Mouse (Mus musculus) heart, postnatal 10 days (tissue): Measurements from ENCODE around the gene Ipo7. TPM values are rescaled to one million over a fixed set of nuclear protein-coding genes. Genes with fewer than 3 reads are reported as not detected.
"Not testable (repeated sequence)": the region's sequence is repeated elsewhere in the genome, so short reads cannot be mapped to it uniquely, and the experiment has no call there.

Experiments used
- DNase-seq, 2 experiments: peaks; one replicate each; pipeline ENCODE4 v3.0.0; 2021
- intact Hi-C: fragments of 180-260 bp; cut with DNase I; formaldehyde crosslinking; loops from one replicate; pipeline ENCODE4 v1.15.1; 2025
- total RNA-seq, 2 experiments: library from RNA; stranded (reverse); gene quantifications; 2 replicates each; pipeline ENCODE4 v1.2.3; 2021

The Ipo7 gene
- total RNA-seq, 2 experiments from 2014 or later, result 89.1 to 98.3 TPM

GRCm38 (mm10) chr7:110014272-110014671, 3.8 kb upstream of the Ipo7 start:
- intact Hi-C loops, result no loop called here
- DNase-seq, result no peak

DNA sequence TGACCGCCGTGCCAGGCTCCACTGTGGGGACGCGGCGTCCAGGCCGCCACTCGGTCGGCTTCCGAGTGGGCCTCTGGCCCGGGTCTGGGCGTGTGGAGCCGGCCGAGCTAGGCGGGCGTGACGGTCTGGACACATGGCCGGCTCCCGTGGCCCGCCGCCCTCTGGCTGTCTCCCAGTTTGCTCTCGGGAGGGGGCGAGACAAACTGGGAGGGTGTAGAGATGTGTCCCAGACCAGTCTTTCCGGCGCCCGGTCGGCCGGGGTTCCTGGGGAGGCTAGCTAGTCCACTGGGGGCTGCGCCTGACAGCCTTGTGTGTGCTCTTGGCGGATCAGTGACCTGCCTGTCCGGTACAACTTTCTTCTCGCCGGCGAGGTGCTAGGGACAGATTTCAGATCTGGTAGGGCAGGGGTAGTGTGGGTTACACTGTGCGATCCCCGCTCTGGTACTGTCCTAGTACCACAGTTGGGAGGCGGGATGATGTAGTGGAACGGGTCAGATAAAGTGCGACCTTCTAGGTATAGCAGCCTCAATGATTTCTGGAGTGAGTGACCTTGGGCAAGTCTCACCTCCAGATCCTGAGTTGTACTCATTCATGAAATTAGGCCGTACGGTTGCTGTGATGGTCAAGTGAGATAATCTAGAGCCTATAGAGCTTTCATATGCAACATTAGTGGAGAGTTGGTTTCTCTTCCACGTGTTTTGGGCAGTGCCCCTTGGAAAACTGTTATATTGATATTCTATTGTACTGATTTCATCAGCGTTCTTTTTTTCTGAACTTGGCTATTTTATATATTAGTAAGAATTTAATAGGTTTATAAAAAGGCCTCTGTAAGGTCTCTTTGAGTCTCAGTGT, 783 bp downstream of the Ipo7 start:
- peak; percentile 82 to 86 for DNase-seq
- intact Hi-C loops, result loop anchor here (2.0 kb wide), 1 partner anchor 26 kb away; no protein-coding TSS in a partner anchor

DNA sequence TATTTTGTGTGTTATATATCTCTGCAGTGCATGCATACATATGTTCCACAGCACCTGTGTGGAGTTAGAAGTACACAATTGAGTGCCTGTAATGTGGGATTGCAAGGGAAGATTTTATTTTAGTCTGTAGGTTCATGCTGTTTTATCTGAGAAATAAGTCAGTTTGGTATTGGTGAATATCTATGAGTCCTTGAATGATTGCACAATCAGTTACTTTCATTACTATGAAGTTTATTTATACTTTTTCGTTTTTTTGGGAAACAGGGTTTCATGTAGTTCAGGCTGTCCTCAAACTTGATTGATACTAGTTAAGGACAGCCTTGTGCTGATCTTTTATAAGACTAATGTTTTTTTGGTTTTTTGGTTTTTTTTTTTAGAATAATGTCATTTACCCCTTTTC, 5.5 kb downstream of the Ipo7 start:
- intact Hi-C loops, result no loop called here
- DNase-seq, result no peak

DNA sequence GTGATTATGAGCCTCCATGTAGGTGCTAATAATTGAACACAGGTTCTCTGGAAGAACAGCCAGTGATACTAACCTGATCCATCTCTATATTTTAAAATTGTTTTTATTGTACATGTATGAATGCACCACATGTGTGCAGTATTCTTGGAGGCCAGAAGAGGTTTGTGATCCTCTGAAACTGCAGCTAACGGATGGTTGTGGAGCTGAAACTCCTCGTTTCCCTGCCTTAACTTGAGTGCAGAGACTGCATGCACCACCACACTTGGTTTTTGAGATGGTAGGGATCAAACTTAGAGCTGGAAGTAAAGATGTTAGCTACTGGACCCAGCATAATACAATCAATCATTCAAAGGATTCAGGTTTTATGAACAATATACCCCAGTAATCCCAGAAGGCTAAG, 8.5 kb downstream of the Ipo7 start:
- DNase-seq, result no peak
- intact Hi-C loops, result no loop called here

DNA sequence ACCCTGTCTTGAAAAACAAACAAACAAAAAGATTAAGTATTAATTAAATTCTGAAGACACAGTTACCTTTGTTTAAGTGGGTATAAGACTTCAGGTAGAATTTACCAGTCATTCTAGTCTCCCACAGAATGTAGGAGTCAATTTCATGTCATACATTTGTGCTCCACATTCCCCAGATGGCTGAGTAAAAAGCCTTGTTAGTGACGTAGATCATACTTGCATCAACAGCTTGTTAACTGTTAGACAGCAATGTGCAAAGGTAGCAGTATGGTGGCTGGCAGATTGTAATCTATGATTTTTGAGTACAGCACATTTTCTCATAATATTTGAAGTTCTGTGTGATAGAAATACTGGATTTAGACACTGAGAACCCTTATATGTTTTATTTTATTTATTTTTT, 10.8 kb downstream of the Ipo7 start:
- intact Hi-C loops, result no loop called here
- no peak for DNase-seq

DNA sequence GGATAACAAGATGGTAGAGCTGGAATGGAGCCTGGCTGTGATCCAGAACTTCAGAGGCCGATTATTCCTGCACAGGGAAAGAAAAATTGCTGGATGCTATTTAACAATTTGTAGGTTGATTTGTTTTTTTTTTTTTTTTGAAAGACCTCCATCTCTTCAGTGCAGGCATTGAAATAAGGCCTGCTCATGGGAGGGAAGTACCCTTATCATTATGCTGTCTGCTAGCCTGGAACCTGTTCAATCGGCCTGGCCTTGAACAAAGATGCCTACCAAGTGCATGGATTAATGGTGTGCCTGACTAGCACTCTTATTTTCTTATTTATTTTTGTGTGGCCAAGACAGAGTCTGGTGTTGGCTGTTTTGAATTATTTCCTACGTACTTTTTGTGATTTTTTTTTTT, 12.3 kb downstream of the Ipo7 start:
- intact Hi-C loops, result no loop called here

GRCm38 (mm10) chr7:110057723-110058122, 39.6 kb downstream of the Ipo7 start:
- intact Hi-C loops, result loop anchor here (5.0 kb wide), 1 partner anchor 80 kb away; no protein-coding TSS in a partner anchor

More for the DNA sequence above, 12.3 kb downstream of the Ipo7 start:
- no peak for DNase-seq

GRCm38 (mm10) chr7:110059092-110059785, 41.2 kb downstream of the Ipo7 start:
- intact Hi-C loops, result loop anchor here (5.0 kb wide), 1 partner anchor 82 kb away; no protein-coding TSS in a partner anchor
- peak; percentile 11 to 21 for DNase-seq

More at GRCm38 (mm10) chr7:110057723-110058122, 39.6 kb downstream of the Ipo7 start:
- DNase-seq, result not testable (repeated sequence)

DNA sequence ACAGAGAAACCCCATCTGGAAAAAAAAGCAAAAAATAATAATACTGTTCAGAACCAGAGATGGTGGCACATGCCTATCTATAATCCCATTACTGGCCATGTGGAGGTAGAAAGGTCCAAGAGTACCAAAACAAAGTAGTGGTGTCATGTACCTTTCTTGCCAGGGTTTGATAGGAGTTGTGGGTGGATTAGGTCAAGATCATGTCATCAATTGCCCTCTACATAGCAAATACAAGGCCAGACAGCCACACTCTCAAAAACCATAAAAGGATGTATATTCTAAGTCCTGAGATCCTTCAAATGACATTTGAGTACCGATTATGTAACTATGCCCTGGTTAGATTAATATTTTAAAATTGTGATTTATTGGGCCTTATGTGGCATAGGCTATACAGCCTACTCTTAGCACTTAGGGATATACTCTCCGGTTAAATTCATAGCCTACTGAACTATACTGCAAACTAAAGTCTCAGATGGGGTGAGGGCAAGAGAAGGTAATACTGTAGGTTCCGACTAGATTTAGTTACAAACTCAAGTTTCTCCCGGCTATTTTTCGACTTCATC, 42.1 kb downstream of the Ipo7 start:
- intact Hi-C loops, result loop anchor here (5.0 kb wide), 1 partner anchor 73 kb away; the partner anchor contains the start of gene Tmem41b
- DNase-seq, result no peak

GRCm38 (mm10) chr7:110060669-110061198, 42.7 kb downstream of the Ipo7 start:
- intact Hi-C loops, result loop anchor here (5.0 kb wide), 1 partner anchor 73 kb away; the partner anchor contains the start of gene Tmem41b
- no peak for DNase-seq

GRCm38 (mm10) chr7:110061199-110061751, 43.2 kb downstream of the Ipo7 start, which contains the start of gene Zfp143:
Gene Zfp143, plus strand, starts transcription at chr7:110061217.
- peak; percentile 100 for DNase-seq
- intact Hi-C loops, result loop anchor here (5.0 kb wide), 1 partner anchor 74 kb away; the partner anchor contains the start of gene Tmem41b

- intact Hi-C loops, result loop anchor here (2.0 to 5.0 kb wide), 2 partner anchors 61 to 75 kb away; partner anchors contain the start of genes Tmem41b and Wee1
These were observed 43.7 kb downstream of the Ipo7 start for GRCm38 (mm10) chr7:110061752-110062273.

GRCm38 (mm10) chr7:110063731-110064130, 45.7 kb downstream of the Ipo7 start:
- intact Hi-C loops, result loop anchor here (2.0 to 5.0 kb wide), 2 partner anchors 59 to 76 kb away; partner anchors contain the start of genes Tmem41b and Wee1

More at GRCm38 (mm10) chr7:110061752-110062273, 43.7 kb downstream of the Ipo7 start:
- DNase-seq, result peak; percentile 91 to 93

DNA sequence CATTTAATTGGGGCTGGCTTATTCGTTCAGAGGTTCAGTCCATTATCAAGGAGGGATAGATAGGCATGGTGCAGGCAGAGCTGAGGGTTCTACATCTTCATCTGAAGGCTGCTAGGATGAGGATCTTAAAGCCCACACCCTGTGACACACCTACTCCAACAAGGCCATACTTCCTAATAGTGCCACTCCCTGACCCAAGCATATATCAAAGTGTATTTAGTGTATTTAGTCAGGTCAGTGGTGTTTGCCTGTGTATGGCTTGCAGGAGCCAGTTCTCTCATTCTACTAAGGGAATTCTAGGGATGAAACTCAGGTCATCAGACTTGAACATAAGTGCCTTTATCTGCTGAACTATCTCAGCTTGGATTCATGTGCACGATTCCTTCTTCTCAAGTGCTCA, 51.0 kb downstream of the Ipo7 start:
- intact Hi-C loops, result no loop called here
- DNase-seq, result no peak

More at GRCm38 (mm10) chr7:110063731-110064130, 45.7 kb downstream of the Ipo7 start:
- DNase-seq, result no peak

DNA sequence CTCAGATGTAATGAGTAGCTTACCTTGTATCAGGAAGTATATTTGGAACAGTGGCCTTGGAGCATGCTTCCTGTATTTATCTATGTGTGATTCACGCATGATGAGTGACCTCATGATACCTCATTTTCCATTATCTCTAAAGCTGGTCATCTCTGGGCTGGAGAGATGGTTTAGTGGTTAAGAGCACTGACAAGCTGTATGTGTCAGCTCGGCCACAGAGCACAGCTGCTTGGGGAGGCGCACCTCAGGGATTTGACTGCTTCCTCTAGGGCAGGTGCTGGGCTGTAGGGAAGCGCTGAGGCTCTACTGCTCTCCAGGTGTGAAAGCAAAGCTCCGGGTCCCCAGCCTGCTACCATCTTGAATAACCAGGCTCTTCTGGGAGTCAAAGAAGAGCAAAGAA, 60.1 kb downstream of the Ipo7 start:
- DNase-seq, result no peak
- intact Hi-C loops, result no loop called here

DNA sequence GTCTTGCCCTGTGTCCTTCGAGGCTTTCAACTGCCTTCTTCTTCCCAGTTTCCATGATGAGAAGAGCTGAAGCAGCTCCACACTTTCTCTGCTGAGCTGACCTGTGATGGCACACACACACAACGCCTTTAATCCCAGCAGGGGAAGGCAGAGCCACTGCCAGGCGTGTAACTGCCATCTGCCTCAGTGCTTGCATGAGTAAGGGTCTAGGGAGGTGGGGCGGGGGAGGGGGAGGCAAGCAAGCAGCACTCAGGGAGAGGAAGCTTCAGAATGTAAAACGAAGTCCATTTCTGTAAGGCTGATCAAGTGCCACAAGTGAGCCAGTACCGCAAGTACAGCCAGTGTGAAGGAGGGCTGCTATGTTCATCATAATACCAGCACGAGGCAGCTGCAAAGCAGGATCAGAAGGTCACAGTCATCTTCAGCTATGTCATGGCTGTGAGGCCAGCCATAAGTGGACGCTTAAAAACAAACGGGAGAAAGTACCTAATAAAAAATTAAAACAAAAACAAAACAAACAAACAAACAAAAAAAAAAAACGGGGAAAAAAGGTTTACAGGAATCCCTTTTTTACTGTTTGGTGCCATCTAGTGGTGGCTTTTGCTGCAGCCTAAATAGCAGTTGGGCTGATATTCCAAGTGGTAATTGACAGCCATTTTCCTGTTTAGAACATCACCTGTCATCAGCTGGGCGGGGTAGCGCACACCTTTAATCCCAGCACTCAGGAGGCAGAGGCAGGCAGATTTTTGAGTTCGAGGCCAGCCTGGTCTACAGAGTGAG, 65.5 kb downstream of the Ipo7 start:
- DNase-seq, result peak; percentile 61 to 83
- intact Hi-C loops, result loop anchor here (5.0 to 10.0 kb wide), 2 partner anchors 39 to 379 kb away; partner anchors contain the start of genes Akip1, St5 and Wee1

GRCm38 (mm10) chr7:110085217-110085616, 67.1 kb downstream of the Ipo7 start:
- intact Hi-C loops, result loop anchor here (5.0 to 10.0 kb wide), 2 partner anchors 52 to 380 kb away; partner anchors contain the start of genes Akip1 and St5
- no peak for DNase-seq

DNA sequence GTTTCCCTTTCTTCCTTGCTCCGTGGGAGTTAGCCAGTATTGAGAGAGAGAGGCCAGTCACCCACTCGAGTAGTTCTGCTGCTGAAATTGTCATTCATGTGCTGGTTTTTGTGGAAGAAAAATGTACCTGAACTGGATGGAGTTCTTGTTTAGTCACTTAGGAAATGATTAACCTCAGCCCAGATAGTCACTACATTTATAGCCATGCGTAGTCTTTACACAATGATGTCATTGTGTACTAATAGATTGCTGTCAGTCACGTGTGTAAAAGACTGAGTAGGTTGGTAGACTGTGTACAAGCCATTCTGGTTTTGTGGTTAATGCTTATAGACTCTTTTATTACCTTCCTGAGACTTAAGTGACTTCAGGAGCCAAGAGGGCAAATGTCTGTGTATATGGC, 69.8 kb downstream of the Ipo7 start:
- intact Hi-C loops, result loop anchor here (5.0 to 10.0 kb wide), 2 partner anchors 49 to 383 kb away; partner anchors contain the start of genes Akip1 and St5

DNA sequence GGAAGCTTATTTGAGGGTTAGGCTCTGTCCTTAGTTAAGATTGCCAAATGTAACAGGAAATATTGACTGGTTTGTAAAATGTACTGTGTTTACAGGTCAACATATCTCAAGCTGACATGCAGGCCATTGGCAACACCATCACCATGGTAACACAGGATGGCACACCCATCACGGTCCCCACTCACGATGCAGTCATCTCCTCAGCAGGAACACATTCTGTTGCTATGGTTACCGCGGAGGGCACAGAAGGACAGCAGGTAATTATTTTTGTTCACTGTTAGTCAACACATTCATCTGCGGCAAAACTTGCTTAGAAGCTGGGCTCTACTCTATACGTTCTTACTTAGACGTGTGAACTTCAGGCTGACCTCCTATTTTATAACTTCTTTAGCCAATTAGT, 73.6 kb downstream of the Ipo7 start:
- intact Hi-C loops, result no loop called here
- no peak for DNase-seq

More for the DNA sequence above, 69.8 kb downstream of the Ipo7 start:
- DNase-seq, result no peak
